Mouse (Mus musculus): ENCODE measurements at regions not wholly inside any gene's neighbourhood (a gene's known extent, or its start where the extent isn't known, plus 50 kb on each side); places are given as distances from the start of the nearest gene placed in this dataset.

- DNase-seq (ENCODE audit: low spot score) = no peak
Measured at GRCm38 (mm10) chr3:45523281-45523680, 145.1 kb downstream of the Pcdh10 start.

GRCm38 (mm10) chr3:45547091-45547490, 168.9 kb downstream of the Pcdh10 start:
- no peak for DNase-seq (ENCODE audit: low spot score)

GRCm38 (mm10) chr3:45555736-45556135, 177.5 kb downstream of the Pcdh10 start:
- DNase-seq (ENCODE audit: low spot score) = peak; percentile 60

- no peak for DNase-seq (ENCODE audit: low spot score)
Measured at GRCm38 (mm10) chr3:45572995-45573394, 194.8 kb downstream of the Pcdh10 start.

- DNase-seq (ENCODE audit: low spot score) = no peak
Measured at GRCm38 (mm10) chr3:45577035-45577434, 198.8 kb downstream of the Pcdh10 start.

- DNase-seq (ENCODE audit: low spot score) = no peak
Measured at GRCm38 (mm10) chr3:45593561-45593960, 215.4 kb downstream of the Pcdh10 start.

- no peak for DNase-seq (ENCODE audit: low spot score)
Measured at GRCm38 (mm10) chr3:45602278-45602677, 224.1 kb downstream of the Pcdh10 start.

- DNase-seq (ENCODE audit: low spot score) = no peak
Measured at GRCm38 (mm10) chr3:45603151-45603550, 225.0 kb downstream of the Pcdh10 start.

GRCm38 (mm10) chr3:45620729-45621128, 242.5 kb downstream of the Pcdh10 start:
- DNase-seq (ENCODE audit: low spot score) = no peak

GRCm38 (mm10) chr3:45645856-45646450, 267.8 kb downstream of the Pcdh10 start:
- DNase-seq (ENCODE audit: low spot score) = no peak

GRCm38 (mm10) chr3:45649361-45649760, 271.2 kb downstream of the Pcdh10 start:
- DNase-seq (ENCODE audit: low spot score) = peak; percentile 45

- no peak for DNase-seq (ENCODE audit: low spot score)
Measured at GRCm38 (mm10) chr3:45657023-45657422, 278.8 kb downstream of the Pcdh10 start.

GRCm38 (mm10) chr3:45658093-45658776, 280.0 kb downstream of the Pcdh10 start:
- no peak for DNase-seq (ENCODE audit: low spot score)

- DNase-seq (ENCODE audit: low spot score) = no peak
Measured at GRCm38 (mm10) chr3:45659052-45659451, 280.9 kb downstream of the Pcdh10 start.

GRCm38 (mm10) chr3:45670434-45670833, 292.2 kb downstream of the Pcdh10 start:
- DNase-seq (ENCODE audit: low spot score) = no peak

GRCm38 (mm10) chr3:45677672-45678071, 299.5 kb downstream of the Pcdh10 start:
- DNase-seq (ENCODE audit: low spot score) = no peak

GRCm38 (mm10) chr3:45681410-45681809, 303.2 kb downstream of the Pcdh10 start:
- no peak for DNase-seq (ENCODE audit: low spot score)

GRCm38 (mm10) chr3:45707891-45708290, 329.7 kb downstream of the Pcdh10 start:
- DNase-seq (ENCODE audit: low spot score) = no peak

All from layer of hippocampus, adult 9-10 months (tissue).